Mouse (Mus musculus): ENCODE measurements around the gene Sh3pxd2a.

GRCm38 (mm10) chr19:47402976-47403375 is 61.2 kb downstream of the Sh3pxd2a start:
- TF ChIP-seq CTCF (IDR thresholded peaks at IDR 0.05; ENCODE audit: low read depth) (no peak), EP300 (IDR thresholded peaks at IDR 0.05; ENCODE audit: low read depth) (no peak)

Data from heart, postnatal 0 days (tissue).